Mouse (Mus musculus): Measurements from ENCODE around the gene Ppp1r15b.

- TF ChIP-seq CTCF (IDR thresholded peaks at IDR 0.05; ENCODE audit: low read depth) (no peak), EP300 (optimal IDR thresholded peaks at IDR 0.05) (no peak)
Measured at GRCm38 (mm10) chr1:133168318-133169060, 37.5 kb downstream of the Ppp1r15b start.
